9 mouse cellular contexts compared by ENCODE assay signal in genomic region chr16:32434066-32434465, GRCm38 (mm10). TPM values are rescaled to one million over a fixed set of nuclear protein-coding genes. Genes with fewer than 3 reads are reported as not detected.
DNase-seq lines count a peak whose midpoint lies in the region; ATAC-seq lines count a peak whose summit lies in the region.
"Had no signal": no experiment of that assay in that cellular context is flagged by ENCODE, and none has a peak within 500 bp of the region (broad histone marks: within the 10 kb centered on the region; RNA-seq: fewer than 3 reads in every experiment).

No protein-coding gene starts in this region.

- H3K9ac ChIP-seq in hindbrain, embryonic 12.5 days = no peak overlapping the region
- H3K9ac ChIP-seq: neural tube, embryonic 12.5 days had no signal

- no peak overlapping the region for H3K4me3 ChIP-seq in hindbrain, embryonic 12.5 days
- H3K4me3 ChIP-seq: neural tube, embryonic 12.5 days had no signal

- peak; percentile 39 for DNase-seq in CD4-positive, CD25-positive, alpha-beta regulatory T cell, adult 2 months (ENCODE audit: low read depth, low spot score)
- DNase-seq in T-cell, adult 2 months (ENCODE audit: low spot score) = peak; percentile 85
- DNase-seq in induced T-regulatory cell, adult 2 months (ENCODE audit: low read depth) = peak; percentile 67
- peak; percentile 59 for DNase-seq in monocyte, adult 2 months (ENCODE audit: low read depth in 1 of 2, low spot score in 2 of 2)

- H3K4me1 ChIP-seq in hindbrain, embryonic 12.5 days = peaks cover 11% of the 10 kb centered on the region

- H3K27ac ChIP-seq in hindbrain, embryonic 12.5 days = no peak overlapping the region
- H3K27ac ChIP-seq: neural tube, embryonic 12.5 days had no signal

- H3K9me3 ChIP-seq in hindbrain, embryonic 12.5 days (replicated peaks) = no peaks in the 10 kb centered on the region
- H3K9me3 ChIP-seq: neural tube, embryonic 12.5 days had no signal

- ATAC-seq in frontal cortex, adult (ENCODE audit: low TSS enrichment) = no peak
- no peak for ATAC-seq in erythroid progenitor cell, adult 5-6 weeks (replicated peaks; ENCODE audit: low FRiP score, poor library complexity, severe bottlenecking)
- ATAC-seq in hindbrain, embryonic 12.5 days (ENCODE audit: low FRiP score) = no peak

- no peaks in the 10 kb centered on the region for H3K36me3 ChIP-seq in hindbrain, embryonic 12.5 days
- H3K36me3 ChIP-seq: neural tube, embryonic 12.5 days had no signal

- H3K4me2 ChIP-seq in hindbrain, embryonic 12.5 days (replicated peaks) = no peak overlapping the region
- H3K4me2 ChIP-seq: neural tube, embryonic 12.5 days had no signal

- 66% methylated on average over 6 of the region's 6 CpGs for WGBS in hindbrain, embryonic 12.5 days

- no peaks in the 10 kb centered on the region for H3K27me3 ChIP-seq in hindbrain, embryonic 12.5 days
- H3K27me3 ChIP-seq: neural tube, embryonic 12.5 days had no signal

RNA-seq across cellular contexts. Expression of gene Pcyt1a, which starts 3.3 kb away (rescaled TPM):
- 162 and 171 TPM in 2 replicates for total RNA-seq in erythroid progenitor cell, adult 5-6 weeks (2015; ENCODE audit: low replicate concordance)
- total RNA-seq in erythroid progenitor cell, adult 5-6 weeks (2017; ENCODE audit: low replicate concordance) = 278 and 335 TPM in 2 replicates
- 47.5 and 48.6 TPM in 2 replicates for polyA plus RNA-seq in hindbrain, embryonic 12.5 days (2016; fragmentation: Nextera tagmentation; extraction: Ambion mirVana)

RNA-seq across cellular contexts. Expression of gene Tctex1d2, which starts 14.6 kb away (rescaled TPM):
- 8.6 and 11.3 TPM in 2 replicates for total RNA-seq in erythroid progenitor cell, adult 5-6 weeks (2015; ENCODE audit: low replicate concordance)
- total RNA-seq in erythroid progenitor cell, adult 5-6 weeks (2017; ENCODE audit: low replicate concordance) = 4.8 and 11.8 TPM in 2 replicates
- 27.6 and 29.8 TPM in 2 replicates for polyA plus RNA-seq in hindbrain, embryonic 12.5 days (2016; fragmentation: Nextera tagmentation; extraction: Ambion mirVana)

RNA-seq across cellular contexts. Expression of gene Tm4sf19, which starts 33.8 kb away (rescaled TPM):
- total RNA-seq in erythroid progenitor cell, adult 5-6 weeks (2015; ENCODE audit: low replicate concordance) = not detected in 2 replicates
- total RNA-seq in erythroid progenitor cell, adult 5-6 weeks (2017; ENCODE audit: low replicate concordance) = not detected in 2 replicates
- not detected in 2 replicates for polyA plus RNA-seq in hindbrain, embryonic 12.5 days (2016; fragmentation: Nextera tagmentation; extraction: Ambion mirVana)
- polyA plus RNA-seq: intestine, embryonic 14.5 days; neural tube, embryonic 12.5 days had no signal

RNA-seq across cellular contexts. Expression of gene Slc51a, which starts 53.6 kb away (rescaled TPM):
- total RNA-seq in erythroid progenitor cell, adult 5-6 weeks (2015; ENCODE audit: low replicate concordance) = not detected in 2 replicates
- 0.51 TPM in 1 of 2 replicates, not detected in the other for total RNA-seq in erythroid progenitor cell, adult 5-6 weeks (2017; ENCODE audit: low replicate concordance)
- polyA plus RNA-seq in hindbrain, embryonic 12.5 days (2016; fragmentation: Nextera tagmentation; extraction: Ambion mirVana) = 0.09 and 0.14 TPM in 2 replicates
